In the genomic region with DNA sequence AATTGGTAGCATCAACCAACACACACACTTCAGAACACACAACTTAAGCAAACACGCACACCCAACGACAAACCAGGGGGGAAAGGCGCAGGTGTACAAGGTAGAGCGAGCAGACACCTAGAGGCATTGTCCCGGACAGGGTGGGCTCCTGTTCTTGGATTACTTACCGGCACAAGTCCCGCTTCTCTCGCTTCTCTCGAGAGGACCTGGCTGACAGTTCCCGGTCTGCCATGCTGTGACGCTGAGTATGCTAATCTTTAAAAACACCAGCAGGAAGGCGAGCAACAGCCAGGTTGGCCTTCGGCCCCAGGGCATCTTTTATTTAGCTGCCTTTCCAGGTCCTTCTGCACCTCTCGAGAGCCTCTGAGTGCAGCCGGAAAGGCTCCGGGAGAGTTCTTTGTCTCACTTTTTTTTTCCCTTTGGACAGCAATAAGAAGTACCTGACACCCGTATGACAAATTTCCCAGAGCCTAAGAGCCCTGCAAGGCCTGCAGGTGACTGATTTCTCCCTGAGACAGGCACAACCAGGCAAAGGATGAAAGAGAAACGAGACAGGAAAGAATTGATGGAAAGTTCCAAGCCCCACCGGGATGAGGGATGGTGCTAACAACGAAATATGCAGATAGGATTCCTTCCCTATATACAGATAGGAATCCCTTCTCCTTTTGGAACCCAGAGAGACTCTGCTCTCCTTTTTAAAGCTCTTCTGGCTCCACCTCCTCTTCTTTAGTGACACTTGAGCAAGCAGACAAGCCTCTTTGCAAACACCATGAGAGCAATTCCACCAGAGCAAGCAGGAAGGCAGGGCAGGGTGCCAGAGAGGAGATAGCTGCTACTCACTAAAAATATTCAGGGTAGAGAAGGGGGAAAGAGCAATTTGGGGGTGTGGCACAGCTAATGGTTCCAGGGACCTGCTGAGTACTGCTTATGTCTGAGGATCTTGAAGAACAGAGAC, we compare ENCODE assay signal across 8 mouse cellular contexts. TPM values are rescaled to one million over a fixed set of nuclear protein-coding genes. Genes with fewer than 3 reads are reported as not detected.
A peak's percentile ranks its signal among the peaks of the same experiment; 100 is the strongest.
DNase-seq lines count a peak whose midpoint lies in the region; ATAC-seq lines count a peak whose summit lies in the region.

A gene (minus strand): TSS at position 667 of the 955 bp plus-strand sequence.

- H3K9ac ChIP-seq in lung, embryonic 15.5 days = peak within 1 kb of the TSS; percentile 22; the same call in 1 of the 2 replicates

- peaks cover 15% of the 10 kb centered on the region for H3K4me1 ChIP-seq in embryonic facial prominence, embryonic 10.5 days
- H3K4me1 ChIP-seq in heart, embryonic 10.5 days = peaks cover 23% of the 10 kb centered on the region
- peaks cover 19% of the 10 kb centered on the region for H3K4me1 ChIP-seq in lung, embryonic 15.5 days

- no peaks in the 10 kb centered on the region for H3K36me3 ChIP-seq in embryonic facial prominence, embryonic 10.5 days (replicated peaks)
- no peaks in the 10 kb centered on the region for H3K36me3 ChIP-seq in heart, embryonic 10.5 days
- no peaks in the 10 kb centered on the region for H3K36me3 ChIP-seq in lung, embryonic 15.5 days

- peaks cover 46% of the 10 kb centered on the region for H3K27me3 ChIP-seq in embryonic facial prominence, embryonic 10.5 days (replicated peaks; ENCODE audit: low read depth, poor library complexity, severe bottlenecking)
- peaks cover 10% of the 10 kb centered on the region; the same call in 1 of the 2 replicates for H3K27me3 ChIP-seq in heart, embryonic 10.5 days (ENCODE audit: insufficient read depth, poor library complexity, severe bottlenecking)
- peaks cover 14% of the 10 kb centered on the region; the same call in 1 of the 2 replicates for H3K27me3 ChIP-seq in lung, embryonic 15.5 days

- peak; percentile 72 for ATAC-seq in lung, embryonic 15.5 days (ENCODE audit: borderline replicate concordance, extremely low read depth, low FRiP score, low TSS enrichment)

- H3K4me3 ChIP-seq in embryonic facial prominence, embryonic 10.5 days = peak within 1 kb of the TSS; percentile 45
- peak within 1 kb of the TSS; percentile 51 for H3K4me3 ChIP-seq in heart, embryonic 10.5 days
- H3K4me3 ChIP-seq in lung, embryonic 15.5 days = peak within 1 kb of the TSS; percentile 24; the same call in 1 of the 2 replicates

- H3K4me2 ChIP-seq in lung, embryonic 15.5 days = peak within 1 kb of the TSS; percentile 53

- WGBS in embryonic facial prominence, embryonic 10.5 days = 9% methylated on average over 20 of the region's 20 CpGs
- WGBS in heart, embryonic 10.5 days = 11% methylated on average over 20 of the region's 20 CpGs
- 6% methylated on average over 20 of the region's 20 CpGs for WGBS in lung, embryonic 15.5 days

- peaks cover 4% of the 10 kb centered on the region; the same call in 1 of the 2 replicates for H3K9me3 ChIP-seq in embryonic facial prominence, embryonic 10.5 days
- H3K9me3 ChIP-seq in heart, embryonic 10.5 days = no peaks in the 10 kb centered on the region
- no peaks in the 10 kb centered on the region; the same call in 1 of the 2 replicates for H3K9me3 ChIP-seq in lung, embryonic 15.5 days

- DNase-seq in R1 (ENCODE audit: low read depth, low spot score) = peak; percentile 21
- DNase-seq in embryonic facial prominence, embryonic 10.5 days (ENCODE audit: low spot score) = peak; percentile 32
- no peak for DNase-seq in heart, embryonic 10.5 days (ENCODE audit: low spot score)
- peak; percentile 74 to 84 for DNase-seq in kidney, adult 8-10 months
- peak; percentile 19 for DNase-seq in right cerebral cortex, postnatal 4 days
- DNase-seq in thymus, postnatal 25 days = no peak
- no peak for DNase-seq in ovary, postnatal 36 days (ENCODE audit: low spot score)

- H3K27ac ChIP-seq in embryonic facial prominence, embryonic 10.5 days (replicated peaks) = no peak within 1 kb of the TSS
- 0 out of 2 replicates have a peak within 1 kb of the TSS, but pooled peaks have one; percentile 17 for H3K27ac ChIP-seq in heart, embryonic 10.5 days
- no peak within 1 kb of the TSS for H3K27ac ChIP-seq in lung, embryonic 15.5 days

RNA-seq across cellular contexts. Expression of the gene that starts here (rescaled TPM):
- 1.5 TPM in 2 replicates for polyA plus RNA-seq in embryonic facial prominence, embryonic 10.5 days (2016; fragmentation: Nextera tagmentation; extraction: Ambion mirVana)
- 1.1 and 1.3 TPM in 2 replicates for polyA plus RNA-seq in heart, embryonic 10.5 days (2016; fragmentation: Nextera tagmentation; extraction: Ambion mirVana)
- 0.96 and 1.3 TPM in 2 replicates for polyA plus RNA-seq in lung, embryonic 15.5 days (2015; fragmentation: Nextera tagmentation; extraction: Ambion mirVana)

Comparison
In these comparisons a context has a peak if more than half of its experiments do, and no peak if none do; other contexts are left out.
1. DNase-seq: peak in R1 (single experiment), embryonic facial prominence, embryonic 10.5 days (single experiment), kidney, adult 8-10 months (2 of 2) and right cerebral cortex, postnatal 4 days (single experiment); none in heart, embryonic 10.5 days (single experiment), thymus, postnatal 25 days (single experiment) and ovary, postnatal 36 days (single experiment).
2. Peak in every context shown above with its lines, with median percentiles within 50 percentile points of each other: H3K4me3 ChIP-seq.